Mouse (Mus musculus) megakaryocyte, embryonic 14.5 days (primary cell): ENCODE measurements around the gene Masp2.

Experiments used
- FLI1 ChIP-seq: IDR thresholded peaks from 2 replicates; pipeline ENCODE4 v1.6.1; 2012; ENCODE audit warnings: low read length, inconsistent platforms, mixed read lengths
- GATA1 ChIP-seq: IDR thresholded peaks from 3 replicates; pipeline ENCODE4 v1.6.1; 2012; ENCODE audit warnings: mixed read lengths, low read length, inconsistent platforms, borderline replicate concordance

- TF ChIP-seq GATA1 = no peak
- no peak for TF ChIP-seq FLI1
Observed at GRCm38 (mm10) chr4:148573222-148573621, 29.1 kb upstream of the Masp2 start.
